Mouse (Mus musculus) limb, embryonic 14.5 days (tissue): ENCODE measurements at regions not wholly inside any gene's neighbourhood (a gene's known extent, or its start where the extent isn't known, plus 50 kb on each side); places are given as distances from the start of the nearest gene placed in this dataset.
A peak's percentile ranks its signal among the peaks of the same experiment; 100 is the strongest.

Source experiments
- ATAC-seq: fragments of 200-750 bp; cut with Nextera tagmentation; 2 replicates; pipeline ENCODE4 v1.8.0; 2017; ENCODE audit warnings: low read depth, moderate number of reproducible peaks, moderate TSS enrichment; ENCODE audit not compliant: low FRiP score
- DNase-seq: peaks from one replicate; pipeline ENCODE4 v3.0.0-alpha.2; 2015; ENCODE audit warnings: low spot score
- H3K27ac ChIP-seq: fragments of 300-500 bp; sonication (generic); replicated peaks from 2 replicates; pipeline ENCODE4 v1.5.1; 2014; ENCODE audit warnings: low read depth, mild to moderate bottlenecking, low read length, moderate library complexity, mixed read lengths
- H3K27me3 ChIP-seq: fragments of 300-500 bp; sonication (generic); 2 replicates; pipeline ENCODE4 v1.6.1; 2014; ENCODE audit warnings: low read length, mixed read lengths; ENCODE audit not compliant: control insufficient read depth, insufficient read depth
- H3K36me3 ChIP-seq: fragments of 300-500 bp; sonication (generic); 2 replicates; pipeline ENCODE4 v1.6.1; 2014; ENCODE audit warnings: mild to moderate bottlenecking, low read length, moderate library complexity, mixed read lengths; ENCODE audit not compliant: control insufficient read depth, insufficient read depth
- H3K4me1 ChIP-seq: fragments of 300-500 bp; sonication (generic); 2 replicates; pipeline ENCODE4 v1.6.1; 2014; ENCODE audit warnings: antibody characterized with exemption, low read length, mixed read lengths; ENCODE audit not compliant: control insufficient read depth, insufficient read depth
- H3K4me2 ChIP-seq: fragments of 300-500 bp; sonication (generic); replicated peaks from 2 replicates; pipeline ENCODE4 v1.6.1; 2014; ENCODE audit warnings: low read depth, mild to moderate bottlenecking, low read length, moderate library complexity; ENCODE audit not compliant: severe bottlenecking
- H3K4me3 ChIP-seq: fragments of 300-500 bp; sonication (generic); replicated peaks from 2 replicates; pipeline ENCODE4 v1.5.1; 2014; ENCODE audit warnings: low read length
- H3K9ac ChIP-seq: fragments of 300-500 bp; sonication (generic); 2 replicates; pipeline ENCODE4 v1.6.1; 2014; ENCODE audit warnings: mild to moderate bottlenecking, low read depth, low read length, moderate library complexity; ENCODE audit not compliant: severe bottlenecking
- H3K9me3 ChIP-seq: fragments of 300-500 bp; sonication (generic); 2 replicates; pipeline ENCODE4 v1.6.1; 2016; ENCODE audit warnings: low read length; ENCODE audit not compliant: control insufficient read depth
- POLR2A ChIP-seq: fragments of 200-500 bp; IDR thresholded peaks from 2 replicates; pipeline ENCODE4 v1.8.0; 2012; ENCODE audit warnings: inconsistent platforms, mild to moderate bottlenecking, moderate library complexity, borderline replicate concordance; ENCODE audit not compliant: insufficient read depth, insufficient read length; ENCODE audit errors: extremely low read depth
- WGBS: fragments of 180-500 bp; shearing (Covaris S2); extraction: QIAGEN DNeasy Blood & Tissue Kit; methylation state at CpG from one replicate; pipeline ENCODE4 v1.1.7; 2014; 5-methylcytosine and 5-hydroxymethylcytosine counted together

DNA sequence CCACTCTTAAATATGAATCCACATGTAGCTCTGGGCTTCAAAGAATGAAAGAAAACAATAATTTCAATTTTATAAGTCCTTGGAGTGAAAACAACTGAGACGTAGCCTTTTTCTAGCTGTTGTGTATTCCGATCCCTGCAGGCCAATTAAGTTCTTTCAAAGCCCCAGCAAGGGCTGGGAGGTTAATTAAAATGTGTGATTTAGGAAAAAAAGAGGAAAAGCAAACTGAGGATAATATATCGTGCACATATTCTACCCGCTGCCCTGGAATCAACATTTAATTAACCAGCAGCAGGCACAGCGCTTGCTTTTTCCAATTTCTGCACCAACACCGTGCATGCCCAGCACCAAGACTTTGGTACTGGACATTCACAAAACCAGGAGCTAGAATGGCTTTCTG lies 167.0 kb downstream of the Nectin3 start:
- no peak for DNase-seq
- no peaks in the 10 kb centered on the region for H3K27me3 ChIP-seq
- 49% methylated on average over 6 of the region's 6 CpGs for WGBS

DNA sequence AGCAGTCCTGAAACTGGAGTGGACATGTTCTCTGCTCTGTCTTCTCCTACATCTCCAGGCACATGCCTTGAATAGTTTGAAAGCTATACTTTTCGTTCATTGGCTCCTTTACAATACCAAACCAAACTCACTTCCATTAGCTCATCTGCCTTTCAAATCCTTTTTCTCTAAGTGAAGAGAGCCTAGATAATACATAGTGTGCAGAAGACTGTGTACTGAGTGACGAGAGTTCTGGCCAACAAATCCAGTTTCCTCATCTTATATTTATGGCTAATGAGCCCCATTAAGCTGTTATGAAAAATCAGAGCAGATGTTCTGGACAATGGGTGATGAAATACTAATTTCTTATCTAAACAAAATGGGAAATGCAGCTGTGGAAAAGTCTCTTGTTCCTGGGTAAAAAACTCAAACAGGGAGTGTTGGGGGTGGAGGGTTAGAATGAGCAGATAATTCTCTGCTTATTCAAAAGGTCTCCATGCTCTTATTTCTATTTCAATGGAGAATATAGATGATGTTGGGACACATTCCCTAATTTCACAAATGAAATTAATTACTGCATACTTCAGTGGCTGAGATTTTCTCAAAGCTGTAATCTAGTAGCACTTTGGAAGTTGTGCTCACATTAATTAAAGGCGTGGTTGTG lies 144.3 kb upstream of the Gm4737 start:
- H3K4me1 ChIP-seq: no peaks in the 10 kb centered on the region
- WGBS: 70% methylated on average over 3 of the region's 3 CpGs
- TF ChIP-seq POLR2A: no peak
- no peak overlapping the region for H3K9ac ChIP-seq
- ATAC-seq (no peak), DNase-seq (no peak)
- no peak overlapping the region for H3K4me3 ChIP-seq
- H3K27me3 ChIP-seq: no peaks in the 10 kb centered on the region
- no peaks in the 10 kb centered on the region for H3K9me3 ChIP-seq
- H3K36me3 ChIP-seq: no peaks in the 10 kb centered on the region
- no peak overlapping the region for H3K27ac ChIP-seq
- no peak overlapping the region for H3K4me2 ChIP-seq

More for the DNA sequence above, 167.0 kb downstream of the Nectin3 start:
- no peak for TF ChIP-seq POLR2A
- H3K4me3 ChIP-seq: no peak overlapping the region
- H3K9me3 ChIP-seq: no peaks in the 10 kb centered on the region
- no peak overlapping the region for H3K27ac ChIP-seq
- H3K9ac ChIP-seq: no peak overlapping the region
- no peak for ATAC-seq
- H3K4me1 ChIP-seq: no peaks in the 10 kb centered on the region
- no peaks in the 10 kb centered on the region for H3K36me3 ChIP-seq
- H3K4me2 ChIP-seq: no peak overlapping the region

DNA sequence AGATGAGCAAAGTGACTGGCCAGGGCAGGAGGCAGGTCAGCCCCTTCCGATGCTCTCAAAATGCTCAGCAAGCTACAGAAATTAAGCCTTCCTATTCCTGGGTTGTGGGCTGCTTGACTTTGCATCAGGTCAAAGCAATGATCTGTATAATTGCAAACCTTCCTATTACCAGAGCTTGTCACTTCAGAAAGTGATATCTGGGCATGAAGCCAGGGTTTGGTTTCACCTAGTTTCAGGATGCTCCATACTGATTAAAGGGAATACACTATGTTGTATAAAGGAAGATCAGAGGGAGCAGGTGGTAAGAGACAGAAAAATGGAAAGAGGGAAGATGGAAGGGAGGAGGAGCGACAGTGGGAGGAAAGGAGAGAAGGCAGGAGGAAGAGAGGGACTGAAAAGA lies 142.3 kb upstream of the Gm4737 start:
- DNase-seq (no peak), ATAC-seq (no peak)
- no peak for TF ChIP-seq POLR2A
- H3K27ac ChIP-seq: no peak overlapping the region
- no peaks in the 10 kb centered on the region for H3K36me3 ChIP-seq
- WGBS: 86% methylated on average over 2 of the region's 2 CpGs
- no peaks in the 10 kb centered on the region for H3K4me1 ChIP-seq
- H3K9me3 ChIP-seq: no peaks in the 10 kb centered on the region
- no peak overlapping the region for H3K4me3 ChIP-seq
- H3K27me3 ChIP-seq: no peaks in the 10 kb centered on the region
- no peak overlapping the region for H3K9ac ChIP-seq
- no peak overlapping the region for H3K4me2 ChIP-seq

DNA sequence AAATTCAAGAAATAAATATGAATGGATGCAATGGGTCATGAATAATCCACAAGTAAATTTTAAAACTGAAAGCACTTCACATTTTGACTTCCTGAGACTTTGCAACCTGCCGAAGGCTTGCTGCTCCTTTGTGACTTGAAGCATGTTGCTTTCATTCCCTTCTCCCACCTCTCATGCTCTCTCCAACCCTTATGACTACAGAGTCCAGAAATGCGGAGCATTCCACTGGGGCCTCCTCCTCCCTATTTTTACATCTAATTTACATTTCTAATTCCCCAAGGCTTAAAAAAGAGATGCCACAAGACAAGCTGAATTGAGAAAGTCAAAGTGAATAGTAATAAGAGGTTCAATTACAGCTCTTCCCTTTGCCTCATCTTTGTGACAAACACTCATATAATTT lies 141.5 kb upstream of the Gm4737 start:
- Histone ChIP-seq H3K36me3 (no peaks in the 10 kb centered on the region), H3K9me3 (no peaks in the 10 kb centered on the region), H3K4me1 (no peaks in the 10 kb centered on the region), H3K4me3 (no peak overlapping the region), H3K27ac (no peak overlapping the region), H3K27me3 (no peaks in the 10 kb centered on the region), H3K9ac (no peak overlapping the region), H3K4me2 (no peak overlapping the region)
- DNase-seq (no peak), ATAC-seq (no peak)
- 75% methylated on average over 2 of the region's 2 CpGs for WGBS
- TF ChIP-seq POLR2A: no peak

DNA sequence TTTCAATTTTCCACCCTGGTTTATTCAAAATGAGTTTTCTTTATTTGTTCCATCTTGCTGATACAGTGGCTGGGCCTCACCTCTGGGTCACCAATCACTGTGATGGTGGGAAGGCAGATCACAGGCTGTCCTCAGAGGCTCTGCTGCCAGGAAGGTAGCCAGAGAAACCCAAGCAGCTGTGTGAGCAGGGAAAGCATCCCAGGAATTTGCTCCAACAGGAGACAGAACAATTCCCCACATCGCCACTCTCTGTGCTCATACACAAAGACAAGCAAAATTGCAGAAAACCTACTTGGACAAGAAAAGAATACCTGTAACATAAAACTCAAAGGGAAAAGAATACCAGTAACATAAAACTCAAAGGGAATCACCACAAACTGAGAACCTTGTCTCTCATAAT lies 139.0 kb upstream of the Gm4737 start:
- no peaks in the 10 kb centered on the region for H3K9me3 ChIP-seq
- H3K4me2 ChIP-seq: no peak overlapping the region
- H3K27ac ChIP-seq: no peak overlapping the region
- H3K27me3 ChIP-seq: no peaks in the 10 kb centered on the region
- no peaks in the 10 kb centered on the region for H3K36me3 ChIP-seq
- 52% methylated on average over 1 of the region's 1 CpGs for WGBS
- DNase-seq: no peak
- no peaks in the 10 kb centered on the region for H3K4me1 ChIP-seq
- ATAC-seq: 0 out of 2 replicates have a peak, but pooled peaks have one; percentile 26
- H3K4me3 ChIP-seq: no peak overlapping the region
- no peak for TF ChIP-seq POLR2A
- H3K9ac ChIP-seq: no peak overlapping the region
